Mouse (Mus musculus): Measurements from ENCODE around the gene Clptm1.
"Not testable (repeated sequence)": the region's sequence is repeated elsewhere in the genome, so short reads cannot be mapped to it uniquely, and the experiment has no call there.

The Clptm1 gene

DNA sequence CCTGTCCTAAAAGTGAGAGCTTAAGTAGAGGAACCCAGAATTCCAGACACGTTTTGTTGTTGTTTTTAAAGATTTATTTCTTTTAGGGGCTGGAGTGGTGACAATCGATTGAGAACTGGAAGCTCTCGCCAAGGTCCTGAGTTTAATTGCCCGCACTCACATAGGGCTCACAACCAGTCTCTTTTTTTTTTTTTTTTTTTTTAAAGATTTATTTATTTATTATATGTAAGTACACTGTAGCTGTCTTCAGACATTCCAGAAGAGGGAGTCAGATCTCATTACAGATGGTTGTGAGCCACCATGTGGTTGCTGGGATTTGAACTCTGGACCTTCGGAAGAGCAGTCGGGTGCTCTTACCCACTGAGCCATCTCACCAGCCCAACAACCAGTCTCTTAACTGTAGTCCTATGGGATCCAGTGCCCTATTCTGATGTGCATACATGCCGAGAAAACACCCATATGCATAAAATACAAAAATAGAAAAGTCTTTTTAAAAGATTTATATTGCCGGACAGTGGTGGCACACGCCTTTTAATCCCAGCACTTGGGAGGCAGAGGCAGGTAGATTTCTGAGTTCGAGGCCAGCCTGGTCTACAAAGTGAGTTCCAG is 60.1 kb downstream of the Clptm1 start:
- not testable (repeated sequence) for DNase-seq

DNA sequence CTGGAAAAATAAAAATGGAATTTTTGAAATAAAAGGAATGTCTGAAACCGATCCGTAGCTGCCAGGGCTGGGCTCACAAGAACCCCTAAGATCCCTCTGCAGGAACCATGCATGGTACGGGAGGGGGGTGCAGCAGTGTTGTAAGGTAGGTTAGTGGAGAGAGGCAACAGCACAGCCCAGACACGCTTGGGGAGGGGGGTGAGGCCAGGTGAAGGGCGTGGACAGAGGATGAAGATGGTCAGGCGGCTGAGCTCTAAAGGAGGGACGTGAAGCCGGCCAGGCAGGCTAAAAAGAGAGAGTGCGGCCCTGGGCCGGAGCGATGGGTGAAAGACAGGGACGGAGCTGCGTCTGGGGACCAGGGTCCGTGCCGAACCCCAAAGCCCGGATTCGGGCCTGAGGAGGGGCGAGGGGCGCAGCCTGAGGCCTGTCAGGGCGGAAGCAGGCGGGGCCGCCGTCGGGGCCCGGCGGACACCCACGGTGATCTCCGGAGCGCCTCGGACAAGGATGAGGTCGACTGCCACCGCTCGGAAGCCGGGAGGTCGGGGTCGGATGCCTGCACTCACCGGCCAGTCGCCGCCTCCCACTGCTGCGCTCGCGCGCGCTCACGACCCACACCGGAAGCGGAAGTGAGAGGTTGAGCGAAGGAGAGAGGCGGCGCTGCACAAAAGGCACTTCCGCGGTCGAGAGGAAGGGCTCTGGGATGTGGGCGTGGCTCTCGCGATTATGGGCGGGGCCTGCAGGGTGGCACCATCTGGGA is 60.8 kb downstream of the Clptm1 start, which contains the start of gene Clasrp:
Gene Clasrp (minus strand): TSS at position 638 of the 757 bp plus-strand sequence.
- peak; percentile 98 for DNase-seq

DNA sequence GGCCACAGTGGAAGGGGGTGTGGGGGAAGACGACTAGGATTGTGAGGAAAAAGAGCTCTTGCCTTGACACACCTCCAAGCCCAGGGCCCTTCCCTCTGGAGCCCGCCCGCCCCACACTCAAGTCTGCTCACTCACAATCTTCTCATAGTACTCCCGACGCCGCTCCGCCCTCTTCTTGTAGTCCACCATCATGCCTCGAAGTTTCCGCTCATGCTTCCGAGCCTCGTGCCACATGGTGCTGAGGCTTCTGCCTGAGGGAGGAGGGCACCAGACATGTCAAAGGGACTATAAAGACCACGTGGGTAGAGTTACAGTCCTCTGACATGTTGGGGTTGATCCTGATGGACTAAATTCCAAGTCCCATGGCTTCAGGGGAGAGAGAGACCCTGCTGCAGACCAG is 61.8 kb downstream of the Clptm1 start:
- no peak for DNase-seq

DNA sequence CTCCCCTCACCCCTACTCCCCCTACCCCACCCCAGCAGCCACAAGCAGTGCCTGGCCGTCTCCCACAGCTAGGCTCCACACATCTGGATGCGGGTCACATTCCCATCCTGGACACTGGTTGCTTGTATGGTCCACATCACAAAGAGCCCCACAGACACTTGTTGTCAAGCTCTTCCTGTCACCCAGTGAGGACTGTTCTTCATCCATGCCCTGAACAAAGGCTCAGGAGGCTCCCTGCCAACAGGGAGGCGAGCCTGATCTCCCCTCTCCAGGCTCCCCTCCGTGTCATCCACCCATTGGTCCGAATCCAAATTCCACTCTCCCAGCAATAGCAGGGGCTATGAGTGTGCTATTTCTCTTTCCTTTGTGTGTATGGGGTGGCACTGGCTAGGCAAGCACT is 64.3 kb downstream of the Clptm1 start:
- peak in 1 of 2 experiments; percentile 55 for DNase-seq

DNA sequence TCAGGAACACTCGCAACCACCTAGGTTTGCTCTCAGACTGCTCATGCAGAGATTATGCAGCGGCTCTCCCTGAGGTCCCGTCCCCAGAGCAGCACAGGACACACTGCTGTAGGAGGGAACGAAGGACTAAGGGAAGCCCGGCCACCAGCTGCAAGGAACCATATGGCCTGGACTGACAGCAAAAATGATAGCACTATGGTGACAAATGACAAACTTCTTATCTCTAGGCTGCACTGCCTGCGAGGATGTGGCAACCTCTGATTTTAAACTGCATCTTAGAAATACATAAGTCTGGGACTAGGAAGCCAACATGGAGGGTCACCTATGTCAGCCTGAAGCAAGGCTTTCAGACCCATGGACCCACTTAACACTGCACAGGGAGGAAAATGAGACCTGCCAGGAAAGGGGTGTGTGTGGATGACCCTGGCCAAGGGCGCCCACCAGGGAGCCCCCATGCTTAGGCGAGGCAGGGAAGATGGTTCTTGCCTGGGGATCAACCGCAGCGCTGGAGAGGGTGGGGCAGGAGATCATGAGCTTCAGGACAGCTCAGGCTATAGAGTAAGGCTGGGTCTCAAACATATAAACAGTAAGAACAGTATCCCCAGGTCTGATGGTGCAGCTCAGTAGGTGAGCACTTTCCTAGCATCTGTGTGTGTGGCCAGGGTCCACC is 71.6 kb downstream of the Clptm1 start:
- DNase-seq, result no peak

DNA sequence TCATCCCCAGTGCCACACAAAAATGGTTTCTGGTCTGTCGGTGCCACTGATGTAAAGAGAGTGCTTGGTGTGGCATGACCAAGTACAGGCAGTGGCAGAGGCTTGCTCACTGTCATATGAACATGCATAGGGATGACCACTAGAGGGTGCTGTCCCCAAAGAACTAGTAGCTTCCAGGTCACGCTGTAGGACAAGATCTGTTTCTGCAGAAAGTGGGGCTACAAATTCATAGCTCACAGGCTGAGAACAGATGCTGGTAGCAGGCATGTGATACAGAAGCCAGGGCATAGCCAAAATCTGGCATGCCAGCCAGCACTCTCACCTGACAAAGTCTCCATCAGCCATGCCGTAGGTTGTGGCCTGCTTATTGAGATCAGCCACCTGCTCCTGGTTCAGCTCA is 74.9 kb downstream of the Clptm1 start:
- peak; percentile 89 to 95 for DNase-seq

DNA sequence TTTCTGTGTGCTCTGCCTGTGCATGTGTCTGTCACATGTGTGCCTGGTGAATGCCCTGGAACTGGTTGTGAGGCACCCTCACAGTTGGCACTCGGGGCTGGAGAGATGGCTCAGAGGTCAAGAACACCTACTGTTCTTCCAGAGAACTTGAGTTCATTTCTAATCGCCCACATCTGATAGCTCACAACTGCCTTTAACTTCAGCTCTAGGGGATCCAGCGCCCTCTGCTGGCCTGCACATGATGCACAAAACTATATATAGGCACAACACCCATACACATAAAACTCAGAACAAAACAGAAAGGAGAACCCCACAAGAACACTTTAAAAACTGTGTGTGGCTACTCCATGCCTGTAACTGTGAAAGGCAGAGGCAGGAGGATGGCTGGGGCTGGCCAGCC is 75.6 kb downstream of the Clptm1 start:
- DNase-seq, result peak; percentile 68 to 72

DNA sequence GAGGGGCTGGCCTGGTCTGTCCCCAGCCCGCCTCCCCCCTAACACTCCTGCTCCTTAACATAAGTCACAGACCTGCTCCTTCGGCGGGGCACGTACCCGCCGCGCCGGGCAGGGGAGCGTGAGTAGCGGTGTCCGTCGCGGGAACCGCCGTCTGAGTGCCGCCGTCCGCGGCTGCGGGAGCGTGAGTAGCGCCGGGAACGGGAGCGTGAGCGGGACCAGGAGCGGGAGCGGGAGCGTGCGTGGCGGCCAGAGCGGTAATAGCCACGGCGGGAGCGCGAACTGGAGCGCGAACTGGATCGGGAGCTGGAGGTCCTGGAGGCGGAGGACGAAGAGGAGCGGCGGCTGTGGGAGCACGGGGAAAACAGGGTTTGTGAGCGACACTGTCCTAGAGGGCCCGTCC is 78.6 kb downstream of the Clptm1 start:
- DNase-seq, result no peak
